Mouse (Mus musculus): ENCODE results near the gene Ube2t. TPM values are rescaled to one million over a fixed set of nuclear protein-coding genes. Genes with fewer than 3 reads are reported as not detected.

The Ube2t gene
- polyA plus RNA-seq, 1 experiment from 2014 or later, result 4.7 TPM

DNA sequence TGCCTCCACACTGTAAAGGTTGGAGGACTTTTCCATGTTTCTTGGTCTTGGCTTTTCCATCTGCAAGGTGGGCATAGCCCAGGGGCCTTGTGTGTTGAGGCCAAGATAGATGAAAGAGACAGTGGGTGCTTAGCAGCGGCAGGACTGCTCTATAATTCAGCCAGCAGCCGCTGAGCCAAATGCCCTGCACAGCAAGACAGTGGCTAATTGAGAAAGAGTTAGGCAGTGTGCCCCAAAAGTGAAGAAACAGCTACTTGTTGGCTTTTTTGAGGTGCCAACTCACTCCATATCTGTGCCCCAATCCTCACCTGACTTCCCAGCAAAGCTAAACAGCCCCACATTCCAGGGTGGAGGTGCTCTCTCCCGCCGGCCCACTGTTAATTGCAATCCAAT is 57.4 kb downstream of the Ube2t start:
- Histone ChIP-seq H3K27me3 (replicated peaks; ENCODE audit: insufficient read depth, low read length) (no peaks in the 10 kb centered on the region), H3K9ac (replicated peaks; ENCODE audit: low read depth) (no peak overlapping the region), H3K4me2 (replicated peaks; ENCODE audit: low read depth, low read length) (no peak overlapping the region), H3K4me1 (ENCODE audit: insufficient read depth, low read depth, low read length) (peaks cover 8% of the 10 kb centered on the region; the same call in 1 of the 2 replicates), H3K4me3 (ENCODE audit: low read depth, low read length) (no peak overlapping the region), H3K27ac (ENCODE audit: low read length) (no peak overlapping the region), H3K36me3 (ENCODE audit: insufficient read depth, low read length) (no peaks in the 10 kb centered on the region), H3K9me3 (ENCODE audit: low read length) (no peaks in the 10 kb centered on the region)
- TF ChIP-seq EP300 (IDR thresholded peaks at IDR 0.05), result no peak
- TF ChIP-seq CTCF (IDR thresholded peaks at IDR 0.05), result no peak
- 67% methylated on average over 4 of the region's 4 CpGs for WGBS
- DNase-seq (ENCODE audit: low spot score) (no peak), ATAC-seq (no peak)

DNA sequence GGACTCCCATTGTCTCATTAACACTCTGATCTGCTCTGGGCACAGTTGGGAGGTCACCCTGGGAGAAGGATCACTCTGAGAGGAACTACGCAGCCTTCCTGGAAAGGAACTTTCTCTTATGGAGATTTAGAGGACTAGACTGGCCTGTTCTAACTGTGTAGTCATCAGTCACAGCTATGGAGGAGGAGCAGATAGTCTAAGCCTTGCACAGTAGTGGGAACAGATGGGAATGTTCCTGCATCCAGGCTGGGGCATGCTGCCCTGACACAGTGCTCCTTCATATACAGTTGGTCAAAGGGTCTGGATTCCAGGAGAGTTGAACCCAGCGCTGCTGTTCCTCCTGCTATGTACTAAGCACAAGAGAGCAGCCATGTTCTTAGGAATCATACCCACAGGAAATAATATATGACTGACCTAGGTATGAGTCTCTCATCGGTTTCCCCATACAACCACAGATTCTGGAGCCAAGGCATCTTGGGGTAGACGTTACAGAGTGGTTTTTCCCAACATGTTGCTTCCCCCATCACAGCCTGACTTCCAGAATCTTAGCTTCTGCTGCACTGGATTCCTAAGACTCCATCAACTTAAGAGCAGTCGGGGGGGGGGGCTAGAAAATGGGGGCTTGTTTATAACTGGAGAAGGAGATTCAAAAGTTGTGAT is 58.0 kb downstream of the Ube2t start:
- ATAC-seq, result no peak
- no peak overlapping the region for H3K9ac ChIP-seq (replicated peaks; ENCODE audit: low read depth)
- H3K4me3 ChIP-seq (ENCODE audit: low read depth, low read length), result no peak overlapping the region
- no peak overlapping the region for H3K4me2 ChIP-seq (replicated peaks; ENCODE audit: low read depth, low read length)
- peaks cover 8% of the 10 kb centered on the region; the same call in 1 of the 2 replicates for H3K4me1 ChIP-seq (ENCODE audit: insufficient read depth, low read depth, low read length)
- 48% methylated on average over 5 of the region's 5 CpGs for WGBS
- H3K36me3 ChIP-seq (ENCODE audit: insufficient read depth, low read length), result no peaks in the 10 kb centered on the region
- no peak overlapping the region for H3K27ac ChIP-seq (ENCODE audit: low read length)
- no peak for TF ChIP-seq EP300 (IDR thresholded peaks at IDR 0.05)
- TF ChIP-seq CTCF (IDR thresholded peaks at IDR 0.05), result no peak
- no peak for DNase-seq (ENCODE audit: low spot score)
- no peaks in the 10 kb centered on the region for H3K9me3 ChIP-seq (ENCODE audit: low read length)
- no peaks in the 10 kb centered on the region for H3K27me3 ChIP-seq (replicated peaks; ENCODE audit: insufficient read depth, low read length)

DNA sequence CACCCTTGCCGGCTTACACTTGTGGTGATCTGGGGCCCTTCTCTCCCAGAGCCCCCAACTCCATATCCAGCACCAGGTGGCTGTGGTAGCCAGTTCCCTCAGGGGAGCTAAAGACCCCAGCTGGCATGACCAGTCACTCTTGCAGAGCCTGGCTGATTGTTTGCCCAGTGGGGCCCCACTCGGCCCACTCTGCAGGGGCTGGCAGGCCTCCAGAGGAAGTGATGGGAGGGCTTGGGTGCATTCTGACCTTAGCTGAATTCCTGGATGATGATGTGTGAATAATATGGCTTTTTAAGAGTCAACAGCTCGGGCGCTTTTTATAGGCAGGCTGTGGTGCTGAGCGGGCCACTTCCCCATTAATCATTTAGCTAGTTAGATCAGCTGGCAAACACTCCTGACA is 58.6 kb downstream of the Ube2t start:
- DNase-seq (ENCODE audit: low spot score), result peak; percentile 40
- H3K9me3 ChIP-seq (ENCODE audit: low read length), result no peaks in the 10 kb centered on the region
- WGBS, result 2% methylated on average over 5 of the region's 5 CpGs
- peaks cover 8% of the 10 kb centered on the region; the same call in 1 of the 2 replicates for H3K4me1 ChIP-seq (ENCODE audit: insufficient read depth, low read depth, low read length)
- no peak overlapping the region for H3K4me2 ChIP-seq (replicated peaks; ENCODE audit: low read depth, low read length)
- H3K27me3 ChIP-seq (replicated peaks; ENCODE audit: insufficient read depth, low read length), result no peaks in the 10 kb centered on the region
- H3K9ac ChIP-seq (replicated peaks; ENCODE audit: low read depth), result no peak overlapping the region
- H3K36me3 ChIP-seq (ENCODE audit: insufficient read depth, low read length), result no peaks in the 10 kb centered on the region
- ATAC-seq, result peak; percentile 30; the same call in 1 of the 2 replicates
- H3K27ac ChIP-seq (ENCODE audit: low read length), result no peak overlapping the region
- H3K4me3 ChIP-seq (ENCODE audit: low read depth, low read length), result no peak overlapping the region
- TF ChIP-seq EP300 (IDR thresholded peaks at IDR 0.05) (no peak), CTCF (IDR thresholded peaks at IDR 0.05) (no peak)

DNA sequence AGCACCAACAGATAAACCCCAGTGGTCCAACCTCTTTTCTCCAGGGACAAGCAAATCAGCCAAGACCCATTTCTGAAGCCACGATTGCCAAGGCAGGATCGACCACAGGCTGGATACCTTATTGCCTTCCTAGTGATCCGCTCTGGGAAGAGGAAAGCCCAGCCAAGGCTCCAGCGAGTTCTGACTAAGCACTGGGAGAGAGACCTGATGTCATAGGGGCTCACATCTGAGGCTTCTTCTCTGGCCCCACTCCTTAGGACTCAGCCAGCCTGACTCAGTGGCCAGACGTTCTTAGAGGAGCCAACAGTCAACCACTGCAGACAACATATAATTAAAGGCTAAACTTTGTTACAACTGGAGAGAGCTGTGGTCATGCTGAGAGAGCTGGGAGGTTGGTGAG is 59.6 kb downstream of the Ube2t start:
- no peak overlapping the region for H3K4me3 ChIP-seq (ENCODE audit: low read depth, low read length)
- H3K4me2 ChIP-seq (replicated peaks; ENCODE audit: low read depth, low read length), result no peak overlapping the region
- WGBS, result 74% methylated on average over 5 of the region's 5 CpGs
- H3K36me3 ChIP-seq (ENCODE audit: insufficient read depth, low read length), result no peaks in the 10 kb centered on the region
- H3K4me1 ChIP-seq (ENCODE audit: insufficient read depth, low read depth, low read length), result peaks cover 8% of the 10 kb centered on the region; the same call in 1 of the 2 replicates
- no peak overlapping the region for H3K9ac ChIP-seq (replicated peaks; ENCODE audit: low read depth)
- no peak overlapping the region for H3K27ac ChIP-seq (ENCODE audit: low read length)
- no peaks in the 10 kb centered on the region for H3K27me3 ChIP-seq (replicated peaks; ENCODE audit: insufficient read depth, low read length)
- no peaks in the 10 kb centered on the region for H3K9me3 ChIP-seq (ENCODE audit: low read length)
- TF ChIP-seq CTCF (IDR thresholded peaks at IDR 0.05), result no peak
- no peak for DNase-seq (ENCODE audit: low spot score)
- ATAC-seq, result no peak

DNA sequence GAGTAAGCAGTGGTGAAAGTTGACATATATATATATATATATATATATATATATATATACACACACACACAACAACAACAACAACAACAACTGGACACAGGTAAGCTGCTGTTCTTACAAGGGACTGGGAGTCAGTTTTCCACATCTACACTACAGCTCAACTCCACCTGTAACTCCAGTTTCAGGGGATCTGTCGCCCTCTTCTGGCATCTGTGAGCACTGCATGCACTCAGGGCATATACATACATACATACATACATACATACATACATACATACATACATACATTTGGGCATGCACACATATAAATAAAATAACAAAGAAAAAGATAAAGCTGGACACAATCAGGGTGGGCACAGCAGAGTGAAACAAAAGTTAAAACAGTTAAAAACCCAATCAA is 61.2 kb downstream of the Ube2t start:
- H3K27ac ChIP-seq (ENCODE audit: low read length), result no peak overlapping the region
- H3K27me3 ChIP-seq (replicated peaks; ENCODE audit: insufficient read depth, low read length), result no peaks in the 10 kb centered on the region
- TF ChIP-seq EP300 (IDR thresholded peaks at IDR 0.05) (no peak), CTCF (IDR thresholded peaks at IDR 0.05) (peak; percentile 34; the same call in 1 of the 2 replicates)
- peaks cover 8% of the 10 kb centered on the region; the same call in 1 of the 2 replicates for H3K4me1 ChIP-seq (ENCODE audit: insufficient read depth, low read depth, low read length)
- H3K9ac ChIP-seq (replicated peaks; ENCODE audit: low read depth), result no peak overlapping the region
- H3K36me3 ChIP-seq (ENCODE audit: insufficient read depth, low read length), result no peaks in the 10 kb centered on the region
- 67% methylated on average over 1 of the region's 1 CpGs for WGBS
- DNase-seq (ENCODE audit: low spot score) (no peak), ATAC-seq (no peak)
- H3K4me2 ChIP-seq (replicated peaks; ENCODE audit: low read depth, low read length), result no peak overlapping the region
- no peak overlapping the region for H3K4me3 ChIP-seq (ENCODE audit: low read depth, low read length)
- 0 out of 2 replicates have a peak, but pooled peaks cover 3% of the 10 kb centered on the region for H3K9me3 ChIP-seq (ENCODE audit: low read length)

Other genes with a start within 250 kb of the Ube2t start
- 5.4 and 6.1 TPM in 2 replicates for gene Ppp1r12b, start 6.6 kb upstream of the Ube2t start, polyA plus RNA-seq (2015; fragmentation: Nextera tagmentation; extraction: Ambion mirVana)
- 2.9 and 3.9 TPM in 2 replicates for gene Lgr6, start 142.7 kb downstream of the Ube2t start, polyA plus RNA-seq (2015; fragmentation: Nextera tagmentation; extraction: Ambion mirVana)
- gene Ptpn7, start 170.1 kb downstream of the Ube2t start, polyA plus RNA-seq (2015; fragmentation: Nextera tagmentation; extraction: Ambion mirVana), result 2.9 and 3.0 TPM in 2 replicates
- gene Arl8a, start 184.3 kb downstream of the Ube2t start, polyA plus RNA-seq (2015; fragmentation: Nextera tagmentation; extraction: Ambion mirVana), result 51.8 and 56.3 TPM in 2 replicates
- gene Gpr37l1, start 205.1 kb downstream of the Ube2t start, polyA plus RNA-seq (2015; fragmentation: Nextera tagmentation; extraction: Ambion mirVana), result 0.06 and 0.19 TPM in 2 replicates

Measured in lung, postnatal 0 days (tissue).